Mouse (Mus musculus) heart, postnatal 0 days (tissue): ENCODE results near the gene Col6a5.

ENCODE experiments used
- CTCF ChIP-seq: IDR thresholded peaks from 2 replicates; pipeline ENCODE4 v1.5.1; 2016; ENCODE audit warnings: antibody characterized with exemption, control low read depth, low read depth
- EP300 ChIP-seq: IDR thresholded peaks from 2 replicates; pipeline ENCODE4 v1.6.1; 2016; ENCODE audit warnings: antibody characterized with exemption, low read depth

DNA sequence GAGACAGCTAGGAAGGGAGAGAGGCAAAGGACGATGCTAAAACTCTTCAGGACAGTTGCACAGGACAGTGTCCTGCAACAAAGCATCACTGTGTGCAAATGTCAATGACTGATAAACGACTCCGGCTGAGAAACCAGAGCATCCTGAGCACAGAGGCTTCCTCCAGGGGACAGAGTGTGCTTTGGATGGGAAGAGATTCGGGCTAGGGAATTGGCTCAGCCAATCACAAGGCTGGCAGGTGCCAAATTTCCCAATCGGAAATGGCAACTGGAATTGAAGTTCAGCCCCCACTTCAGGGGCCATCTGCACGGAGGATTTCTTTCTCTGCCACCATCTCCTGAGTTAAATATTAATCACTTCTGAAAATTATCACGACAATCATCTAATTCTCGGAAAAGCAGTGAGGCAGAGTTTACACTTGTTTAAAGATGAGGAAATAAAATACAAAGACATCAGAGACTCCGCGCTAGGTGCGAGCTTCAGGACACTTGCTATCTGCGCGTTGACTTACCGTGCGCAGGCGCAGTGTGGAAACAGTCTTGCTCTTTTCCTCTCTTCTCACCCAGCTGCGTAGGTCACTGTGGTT lies 151.4 kb downstream of the Col6a5 start:
- no peak for TF ChIP-seq CTCF
- no peak for TF ChIP-seq EP300
